In genomic region chr9:63149372-63149766, GRCm38 (mm10) we compare ENCODE assay signal across 10 mouse cellular contexts. TPM values are rescaled to one million over a fixed set of nuclear protein-coding genes. Genes with fewer than 3 reads are reported as not detected.
DNase-seq lines count a peak whose midpoint lies in the region; ATAC-seq and TF ChIP-seq lines count a peak whose summit lies in the region.
"Had no signal": no experiment of that assay in that cellular context is flagged by ENCODE, and none has a peak within 500 bp of the region (broad histone marks: within the 10 kb centered on the region; RNA-seq: fewer than 3 reads in every experiment).

No protein-coding gene starts in this region.

- under 1% methylated on average over 20 of the region's 20 CpGs for WGBS in heart, embryonic 15.5 days
- WGBS in embryonic facial prominence, embryonic 11.5 days = 0% methylated on average over 20 of the region's 20 CpGs
- WGBS in intestine, embryonic 15.5 days = 2% methylated on average over 20 of the region's 20 CpGs
- WGBS in midbrain, postnatal 0 days = under 1% methylated on average over 19 of the region's 20 CpGs

- no peak for ATAC-seq in heart, embryonic 15.5 days (replicated peaks; ENCODE audit: insufficient number of reproducible peaks, insufficient read depth, low FRiP score, low read depth)
- no peak for ATAC-seq in embryonic facial prominence, embryonic 11.5 days (replicated peaks; ENCODE audit: insufficient number of reproducible peaks, low FRiP score, low TSS enrichment, low read depth)
- ATAC-seq in intestine, embryonic 15.5 days = no peak
- no peak for ATAC-seq in midbrain, postnatal 0 days (ENCODE audit: low FRiP score)

- H3K4me1 ChIP-seq in heart, embryonic 15.5 days (replicated peaks) = peaks cover 42% of the 10 kb centered on the region
- H3K4me1 ChIP-seq in embryonic facial prominence, embryonic 11.5 days (ENCODE audit: control insufficient read depth, insufficient read depth, low read length) = peaks cover 8% of the 10 kb centered on the region
- H3K4me1 ChIP-seq in intestine, embryonic 15.5 days (replicated peaks) = peaks cover 45% of the 10 kb centered on the region
- 0 out of 2 replicates have a peak, but pooled peaks cover 4% of the 10 kb centered on the region for H3K4me1 ChIP-seq in midbrain, postnatal 0 days (ENCODE audit: insufficient read depth, low read length)

- DNase-seq in heart, adult 11 months = no peak
- DNase-seq in embryonic facial prominence, embryonic 11.5 days (ENCODE audit: low spot score) = no peak
- no peak for DNase-seq in midbrain, postnatal 0 days (ENCODE audit: low spot score)
- no peak for DNase-seq in frontal cortex, postnatal 10 days (ENCODE audit: low spot score in 2 of 2)
- no peak for DNase-seq in adrenal gland, postnatal 25 days
- DNase-seq in urinary bladder, postnatal 36 days (ENCODE audit: low spot score in 2 of 2) = no peak
- DNase-seq: lung, adult 2 months had no signal

- H3K27me3 ChIP-seq in heart, embryonic 15.5 days = peaks cover 98% of the 10 kb centered on the region
- H3K27me3 ChIP-seq in embryonic facial prominence, embryonic 11.5 days (ENCODE audit: control insufficient read depth, insufficient read depth, low read length) = peaks cover 89% of the 10 kb centered on the region
- peaks cover 94% of the 10 kb centered on the region for H3K27me3 ChIP-seq in intestine, embryonic 15.5 days (replicated peaks)
- peaks cover 76% of the 10 kb centered on the region for H3K27me3 ChIP-seq in midbrain, postnatal 0 days (ENCODE audit: insufficient read depth, low read length)

- H3K4me2 ChIP-seq in heart, embryonic 15.5 days = peak overlapping the region; percentile 72
- H3K4me2 ChIP-seq in embryonic facial prominence, embryonic 11.5 days (ENCODE audit: low read depth, low read length) = peak overlapping the region; percentile 81
- H3K4me2 ChIP-seq in intestine, embryonic 15.5 days (replicated peaks) = peak overlapping the region; percentile 74
- H3K4me2 ChIP-seq in midbrain, postnatal 0 days (ENCODE audit: low read depth, low read length, poor library complexity, severe bottlenecking) = peak overlapping the region; percentile 65

- H3K27ac ChIP-seq in heart, embryonic 15.5 days = no peak overlapping the region
- no peak overlapping the region for H3K27ac ChIP-seq in embryonic facial prominence, embryonic 11.5 days (replicated peaks; ENCODE audit: low read depth, low read length)
- H3K27ac ChIP-seq in intestine, embryonic 15.5 days = no peak overlapping the region
- no peak overlapping the region for H3K27ac ChIP-seq in midbrain, postnatal 0 days (ENCODE audit: low read depth, low read length)

- no peak for TF ChIP-seq CTCF in midbrain, postnatal 0 days (IDR thresholded peaks at IDR 0.05)

- no peaks in the 10 kb centered on the region for H3K9me3 ChIP-seq in heart, embryonic 15.5 days (replicated peaks)
- H3K9me3 ChIP-seq in embryonic facial prominence, embryonic 11.5 days (replicated peaks; ENCODE audit: control insufficient read depth, low read length) = no peaks in the 10 kb centered on the region
- H3K9me3 ChIP-seq in intestine, embryonic 15.5 days = no peaks in the 10 kb centered on the region
- H3K9me3 ChIP-seq in midbrain, postnatal 0 days (ENCODE audit: low read length) = no peaks in the 10 kb centered on the region

- H3K4me3 ChIP-seq in heart, embryonic 15.5 days = peak overlapping the region; percentile 50
- peak overlapping the region; percentile 36 for H3K4me3 ChIP-seq in embryonic facial prominence, embryonic 11.5 days (ENCODE audit: low read depth, low read length)
- peak overlapping the region; percentile 42 for H3K4me3 ChIP-seq in intestine, embryonic 15.5 days (replicated peaks)
- peak overlapping the region; percentile 39 for H3K4me3 ChIP-seq in midbrain, postnatal 0 days (ENCODE audit: low read depth, low read length)

- no peaks in the 10 kb centered on the region for H3K36me3 ChIP-seq in heart, embryonic 15.5 days
- no peaks in the 10 kb centered on the region for H3K36me3 ChIP-seq in embryonic facial prominence, embryonic 11.5 days (replicated peaks; ENCODE audit: control insufficient read depth, insufficient read depth, low read depth, low read length)
- no peaks in the 10 kb centered on the region for H3K36me3 ChIP-seq in intestine, embryonic 15.5 days
- no peaks in the 10 kb centered on the region for H3K36me3 ChIP-seq in midbrain, postnatal 0 days (ENCODE audit: insufficient read depth, low read length)

- no peak overlapping the region for H3K9ac ChIP-seq in heart, embryonic 15.5 days
- no peak overlapping the region for H3K9ac ChIP-seq in embryonic facial prominence, embryonic 11.5 days (replicated peaks; ENCODE audit: low read length)
- H3K9ac ChIP-seq in intestine, embryonic 15.5 days = no peak overlapping the region
- H3K9ac ChIP-seq in midbrain, postnatal 0 days (replicated peaks; ENCODE audit: low read length, poor library complexity, severe bottlenecking) = no peak overlapping the region

RNA-seq across cellular contexts. Expression of gene Skor1, which starts 0.6 kb away (rescaled TPM):
- polyA plus RNA-seq in heart, embryonic 15.5 days (2015; fragmentation: Nextera tagmentation; extraction: Ambion mirVana) = not detected in 2 replicates
- polyA plus RNA-seq in embryonic facial prominence, embryonic 11.5 days (2014; fragmentation: Nextera tagmentation; extraction: Ambion mirVana) = 0.17 and 0.53 TPM in 2 replicates
- not detected in 2 replicates for polyA plus RNA-seq in intestine, embryonic 15.5 days (2015; fragmentation: Nextera tagmentation; extraction: Ambion mirVana)
- total RNA-seq in midbrain, postnatal 0 days (2014; rRNA removed) = 1.2 and 5.5 TPM in 2 replicates
- 0.07 and 0.26 TPM in 2 replicates for polyA plus RNA-seq in midbrain, postnatal 0 days (2015; fragmentation: Nextera tagmentation; extraction: Ambion mirVana)
- 0.12 TPM in 1 of 2 replicates, not detected in the other for total RNA-seq in adrenal gland, postnatal 25 days (2021)
- total RNA-seq: CH12.LX had no signal
